Mouse (Mus musculus): ENCODE measurements around the gene Rbm11.

Rbm11 gene

GRCm38 (mm10) chr16:75592671-75593500 lies at the start of gene Rbm11:
Gene Rbm11 (plus strand): TSS chr16:75592844.
- peak; percentile 68 for DNase-seq (ENCODE audit: low spot score in 2 of 2)

- DNase-seq (ENCODE audit: low spot score in 2 of 2) = no peak
Observed at GRCm38 (mm10) chr16:75545310-75545709, 47.3 kb upstream of the Rbm11 start.

- no peak for DNase-seq (ENCODE audit: low spot score in 2 of 2)
Observed at GRCm38 (mm10) chr16:75562910-75563309, 29.7 kb upstream of the Rbm11 start.

- DNase-seq (ENCODE audit: low spot score in 2 of 2) = no peak
Observed at GRCm38 (mm10) chr16:75582279-75582678, 10.4 kb upstream of the Rbm11 start.

GRCm38 (mm10) chr16:75585961-75586360 lies 6.7 kb upstream of the Rbm11 start, which contains the start of gene Lipi:
Gene Lipi (minus strand): TSS chr16:75586061.
- no peak for DNase-seq (ENCODE audit: low spot score in 2 of 2)

- DNase-seq (ENCODE audit: low spot score in 2 of 2) = no peak
Observed at GRCm38 (mm10) chr16:75586466-75586865, 6.2 kb upstream of the Rbm11 start.

- no peak for DNase-seq (ENCODE audit: low spot score in 2 of 2)
Observed at GRCm38 (mm10) chr16:75593501-75594183, 998 bp downstream of the Rbm11 start.

GRCm38 (mm10) chr16:75606415-75606814 lies 13.8 kb downstream of the Rbm11 start:
- no peak for DNase-seq (ENCODE audit: low spot score in 2 of 2)

GRCm38 (mm10) chr16:75612561-75612960 lies 19.9 kb downstream of the Rbm11 start:
- DNase-seq (ENCODE audit: low spot score in 2 of 2) = no peak

GRCm38 (mm10) chr16:75617651-75618349 lies 25.2 kb downstream of the Rbm11 start:
- DNase-seq (ENCODE audit: low spot score in 2 of 2) = no peak

- DNase-seq (ENCODE audit: low spot score in 2 of 2) = no peak
Observed at GRCm38 (mm10) chr16:75627862-75628261, 35.2 kb downstream of the Rbm11 start.

Measured in right cerebral cortex, postnatal 36 days (tissue).